Mouse (Mus musculus) neural tube, embryonic 14.5 days (tissue): ENCODE data around the gene Pogk. TPM values are rescaled to one million over a fixed set of nuclear protein-coding genes. Genes with fewer than 3 reads are reported as not detected.

Source experiments
- ATAC-seq: fragments of 200-750 bp; cut with Nextera tagmentation; 2 replicates; pipeline ENCODE4 v1.8.0; 2017; ENCODE audit warnings: low read depth, mild to moderate bottlenecking, moderate TSS enrichment, moderate library complexity
- H3K27ac ChIP-seq: fragments of 300-500 bp; sonication (generic); 2 replicates; pipeline ENCODE4 v1.5.1; 2014; ENCODE audit warnings: low read depth, mild to moderate bottlenecking, control low read depth, low read length, moderate library complexity, mixed read lengths
- H3K27me3 ChIP-seq: fragments of 300-500 bp; sonication (generic); 2 replicates; pipeline ENCODE4 v1.6.1; 2014; ENCODE audit warnings: low read length; ENCODE audit not compliant: control insufficient read depth, insufficient read depth
- H3K36me3 ChIP-seq: fragments of 300-500 bp; sonication (generic); 2 replicates; pipeline ENCODE4 v1.6.1; 2014; ENCODE audit warnings: low read length, mixed read lengths; ENCODE audit not compliant: control insufficient read depth, insufficient read depth
- H3K4me1 ChIP-seq: fragments of 300-500 bp; sonication (generic); 2 replicates; pipeline ENCODE4 v1.6.1; 2014; ENCODE audit warnings: low read length; ENCODE audit not compliant: control insufficient read depth, insufficient read depth
- H3K4me2 ChIP-seq: fragments of 300-500 bp; sonication (generic); 2 replicates; pipeline ENCODE4 v1.6.1; 2014; ENCODE audit warnings: mild to moderate bottlenecking, low read depth, low read length, control low read depth
- H3K4me3 ChIP-seq: fragments of 300-500 bp; sonication (generic); 2 replicates; pipeline ENCODE4 v1.5.1; 2014; ENCODE audit warnings: low read depth, low read length, control low read depth, mixed read lengths
- H3K9ac ChIP-seq: fragments of 300-500 bp; sonication (generic); replicated peaks from 2 replicates; pipeline ENCODE4 v1.6.1; 2014; ENCODE audit warnings: low read depth, mild to moderate bottlenecking, control low read depth, low read length, mixed read lengths
- H3K9me3 ChIP-seq: fragments of 300-500 bp; sonication (generic); 2 replicates; pipeline ENCODE4 v1.6.1; 2016; ENCODE audit warnings: low read length; ENCODE audit not compliant: control insufficient read depth
- WGBS: fragments of 180-500 bp; shearing (Covaris S2); extraction: QIAGEN DNeasy Blood & Tissue Kit; methylation state at CpG from one replicate; pipeline ENCODE4 v1.1.7; 2014; 5-methylcytosine and 5-hydroxymethylcytosine counted together
- polyA plus RNA-seq: library from polyadenylated mRNA; unstranded; fragments of >200 nt; fragmentation: Nextera tagmentation; extraction: Ambion mirVana; gene quantifications from 2 replicates; pipeline ENCODE4 v1.2.1, GENCODE M21; 2014

Gene Pogk
- polyA plus RNA-seq, 1 experiment from 2014 or later: 40.2 TPM

DNA sequence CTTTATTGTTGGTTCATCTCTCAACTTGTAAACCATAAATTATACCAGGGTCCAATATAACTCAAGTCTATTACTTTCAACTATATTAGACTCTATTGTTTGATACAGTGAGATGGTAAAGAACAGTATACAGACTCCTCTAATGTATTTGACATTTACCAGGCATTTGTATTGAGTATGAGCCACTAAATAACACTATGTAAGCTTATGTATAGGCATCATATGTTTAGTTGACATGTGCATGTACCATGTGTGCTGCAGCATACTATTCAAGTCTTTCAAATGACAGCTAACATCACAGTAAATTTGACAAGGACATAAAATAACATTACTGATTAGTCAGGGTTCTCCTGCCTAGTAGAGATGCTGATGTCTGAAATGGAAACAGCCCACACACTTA lies 46.5 kb downstream of the Pogk start:
- no peaks in the 10 kb centered on the region for H3K4me1 ChIP-seq
- H3K4me2 ChIP-seq: no peak overlapping the region
- no peaks in the 10 kb centered on the region for H3K9me3 ChIP-seq
- ATAC-seq: no peak
- no peaks in the 10 kb centered on the region for H3K36me3 ChIP-seq
- H3K27ac ChIP-seq: no peak overlapping the region
- no peak overlapping the region for H3K9ac ChIP-seq
- H3K4me3 ChIP-seq: no peak overlapping the region
- no peaks in the 10 kb centered on the region for H3K27me3 ChIP-seq

GRCm38 (mm10) chr1:166362659-166363058 lies 47.0 kb downstream of the Pogk start:
- H3K27ac ChIP-seq: no peak overlapping the region
- H3K27me3 ChIP-seq: no peaks in the 10 kb centered on the region
- no peaks in the 10 kb centered on the region for H3K4me1 ChIP-seq
- 80% methylated on average over 3 of the region's 3 CpGs for whole genome bisulfite sequencing
- no peaks in the 10 kb centered on the region for H3K9me3 ChIP-seq
- H3K4me2 ChIP-seq: no peak overlapping the region
- H3K9ac ChIP-seq: no peak overlapping the region
- no peaks in the 10 kb centered on the region for H3K36me3 ChIP-seq
- no peak for ATAC-seq
- no peak overlapping the region for H3K4me3 ChIP-seq

DNA sequence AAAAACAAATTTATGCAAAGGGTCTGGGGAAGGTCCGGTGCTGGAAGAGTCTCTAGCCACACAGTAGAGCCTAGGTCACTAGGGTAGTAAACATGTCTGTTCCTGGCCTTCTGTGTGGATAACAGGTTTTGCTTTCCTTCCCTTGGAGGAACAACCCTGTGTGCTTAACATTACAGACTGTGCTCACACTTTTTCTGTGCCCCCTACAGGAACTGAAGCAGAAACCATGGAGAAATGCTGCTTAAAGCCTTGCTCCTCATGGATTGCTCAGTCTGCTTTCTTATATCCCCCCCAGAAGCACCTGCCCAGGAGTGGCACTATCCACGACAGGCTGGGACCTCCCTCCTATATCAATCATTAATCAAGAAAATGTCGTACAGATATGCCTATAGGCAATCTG lies 47.8 kb downstream of the Pogk start:
- WGBS: 67% methylated on average over 3 of the region's 3 CpGs
- no peak overlapping the region for H3K4me2 ChIP-seq

DNA sequence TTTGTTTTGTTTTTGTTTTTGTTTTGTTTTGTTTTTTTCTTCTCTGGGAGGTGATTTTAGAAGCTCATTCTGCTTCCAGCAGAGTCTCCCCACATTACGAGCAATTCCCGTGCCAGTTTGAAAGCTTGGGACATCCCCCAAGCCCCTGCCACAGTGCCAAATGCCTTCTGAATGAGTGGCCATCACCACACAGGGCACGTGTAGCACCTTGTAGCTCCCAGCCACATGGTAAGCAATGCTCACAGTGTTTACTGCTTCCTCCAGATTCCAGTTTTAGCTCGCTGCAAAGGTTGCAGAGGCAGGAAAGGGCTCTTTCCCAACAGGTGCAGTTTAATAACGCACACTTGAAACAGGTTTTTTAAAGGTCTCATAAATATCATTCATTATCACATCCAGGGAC lies 48.8 kb downstream of the Pogk start:
- H3K9ac ChIP-seq: no peak overlapping the region
- no peaks in the 10 kb centered on the region for H3K36me3 ChIP-seq
- ATAC-seq: no peak
- 66% methylated on average over 5 of the region's 5 CpGs for WGBS
- no peaks in the 10 kb centered on the region for H3K27me3 ChIP-seq
- no peak overlapping the region for H3K27ac ChIP-seq
- no peak overlapping the region for H3K4me3 ChIP-seq
- no peaks in the 10 kb centered on the region for H3K9me3 ChIP-seq
- no peak overlapping the region for H3K4me2 ChIP-seq
- no peaks in the 10 kb centered on the region for H3K4me1 ChIP-seq

More for the DNA sequence above, 47.8 kb downstream of the Pogk start:
- no peaks in the 10 kb centered on the region for H3K9me3 ChIP-seq
- no peak overlapping the region for H3K27ac ChIP-seq
- H3K27me3 ChIP-seq: no peaks in the 10 kb centered on the region
- H3K4me3 ChIP-seq: no peak overlapping the region
- H3K36me3 ChIP-seq: no peaks in the 10 kb centered on the region
- no peak overlapping the region for H3K9ac ChIP-seq
- H3K4me1 ChIP-seq: no peaks in the 10 kb centered on the region
- no peak for ATAC-seq

DNA sequence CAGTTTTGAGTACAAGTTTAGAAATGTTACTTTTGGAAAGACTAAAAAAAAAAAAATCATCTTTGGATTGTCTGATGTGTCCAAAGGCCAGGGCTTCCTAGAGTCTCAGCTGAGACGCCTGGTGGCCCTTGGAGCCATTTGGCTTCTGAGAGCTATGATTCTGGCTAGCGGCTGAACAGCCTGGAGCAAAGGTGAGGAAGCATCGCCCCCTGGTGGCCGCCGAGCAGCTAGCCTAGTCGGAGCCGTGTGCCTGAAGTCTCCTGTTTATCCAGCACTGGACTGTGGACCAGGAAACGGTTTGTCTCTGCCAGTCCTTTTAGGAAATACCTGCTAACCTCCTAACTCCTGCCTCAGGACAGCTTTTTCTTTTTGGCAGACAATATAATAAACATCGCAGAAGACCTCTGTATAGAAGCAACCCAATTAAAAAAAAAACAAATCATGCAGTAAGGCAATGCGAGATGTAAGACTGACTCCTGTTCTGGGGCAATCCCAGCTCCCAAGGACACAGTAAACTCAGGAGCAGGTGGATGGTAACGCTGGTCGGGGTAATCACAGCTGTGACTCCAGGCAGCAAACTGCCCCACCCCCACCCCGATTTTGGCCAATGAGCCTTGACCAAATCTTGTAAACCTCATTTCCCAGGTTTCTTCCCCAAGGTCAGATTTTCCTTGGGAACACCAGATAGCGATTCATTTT lies 49.4 kb downstream of the Pogk start:
- Histone ChIP-seq H3K27me3 (no peaks in the 10 kb centered on the region), H3K4me3 (no peak overlapping the region), H3K9ac (no peak overlapping the region), H3K9me3 (no peaks in the 10 kb centered on the region), H3K4me1 (no peaks in the 10 kb centered on the region), H3K36me3 (no peaks in the 10 kb centered on the region), H3K4me2 (no peak overlapping the region), H3K27ac (no peak overlapping the region)
- ATAC-seq: peak; percentile 96
- 17% methylated on average over 14 of the region's 14 CpGs for WGBS

DNA sequence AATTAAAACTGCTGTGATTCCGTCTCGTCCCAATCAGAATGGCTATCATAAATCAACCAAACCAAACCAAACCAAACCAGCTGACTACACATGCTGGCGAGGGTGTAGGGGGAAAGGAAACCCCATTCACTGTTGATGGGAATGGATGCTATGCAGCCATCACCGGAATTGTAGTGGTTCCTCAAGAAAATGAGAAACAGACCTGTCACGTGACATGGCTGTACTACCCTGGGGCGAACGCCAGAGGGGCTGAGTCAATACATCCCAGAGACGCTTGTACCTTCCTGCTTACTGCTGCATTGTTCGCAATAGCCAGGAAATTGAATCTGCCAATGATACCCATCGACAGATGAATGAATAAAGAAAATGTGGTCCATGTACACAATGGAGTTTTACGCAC lies 59.9 kb downstream of the Pogk start:
- 76% methylated on average over 11 of the region's 11 CpGs for WGBS
- no peak overlapping the region for H3K27ac ChIP-seq
- no peak for ATAC-seq

GRCm38 (mm10) chr1:166349341-166349740 lies 60.3 kb downstream of the Pogk start:
- 70% methylated on average over 3 of the region's 3 CpGs for WGBS
- H3K9ac ChIP-seq: no peak overlapping the region
- no peaks in the 10 kb centered on the region for H3K27me3 ChIP-seq
- H3K9me3 ChIP-seq: no peaks in the 10 kb centered on the region
- ATAC-seq: no peak
- H3K4me2 ChIP-seq: no peak overlapping the region
- H3K36me3 ChIP-seq: no peaks in the 10 kb centered on the region
- peaks cover 3% of the 10 kb centered on the region for H3K4me1 ChIP-seq
- H3K27ac ChIP-seq: no peak overlapping the region
- no peak overlapping the region for H3K4me3 ChIP-seq

More for the DNA sequence above, 59.9 kb downstream of the Pogk start:
- H3K36me3 ChIP-seq: no peaks in the 10 kb centered on the region
- H3K4me2 ChIP-seq: no peak overlapping the region
- H3K4me1 ChIP-seq: no peaks in the 10 kb centered on the region
- H3K9ac ChIP-seq: no peak overlapping the region
- no peak overlapping the region for H3K4me3 ChIP-seq
- no peaks in the 10 kb centered on the region for H3K27me3 ChIP-seq
- H3K9me3 ChIP-seq: no peaks in the 10 kb centered on the region

DNA sequence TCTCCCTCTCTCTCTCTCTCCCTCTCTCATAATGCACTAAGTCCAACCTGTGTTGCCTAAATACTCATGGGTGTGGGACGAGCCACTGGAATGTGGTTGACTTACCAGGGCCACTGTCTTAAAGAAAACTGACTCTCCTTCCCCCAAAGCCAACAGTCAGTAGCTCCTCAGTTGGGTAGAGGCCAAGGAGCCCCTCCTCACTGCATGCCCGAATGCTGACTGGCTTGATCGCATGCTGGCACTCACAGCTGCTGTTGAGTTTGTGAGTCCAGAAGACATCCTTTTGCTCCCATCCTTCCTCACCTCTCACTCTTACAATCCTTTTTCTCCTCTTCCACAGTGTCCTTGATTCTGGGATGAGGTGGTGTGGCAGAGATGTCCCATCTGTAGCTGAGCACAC lies 62.8 kb downstream of the Pogk start:
- H3K36me3 ChIP-seq: no peaks in the 10 kb centered on the region
- H3K9ac ChIP-seq: no peak overlapping the region
- no peak for ATAC-seq
- no peak overlapping the region for H3K27ac ChIP-seq
- H3K4me2 ChIP-seq: no peak overlapping the region
- WGBS: 87% methylated on average over 3 of the region's 3 CpGs
- H3K9me3 ChIP-seq: no peaks in the 10 kb centered on the region
- peaks cover 6% of the 10 kb centered on the region for H3K4me1 ChIP-seq
- H3K27me3 ChIP-seq: no peaks in the 10 kb centered on the region
- no peak overlapping the region for H3K4me3 ChIP-seq

- ATAC-seq: no peak
- WGBS: 94% methylated on average over 6 of the region's 6 CpGs
Observed at GRCm38 (mm10) chr1:166345602-166346001, 64.1 kb downstream of the Pogk start.

More at GRCm38 (mm10) chr1:166345602-166346001, 64.1 kb downstream of the Pogk start:
- no peaks in the 10 kb centered on the region for H3K36me3 ChIP-seq
- no peak overlapping the region for H3K9ac ChIP-seq
- H3K27ac ChIP-seq: no peak overlapping the region
- no peak overlapping the region for H3K4me2 ChIP-seq
- no peaks in the 10 kb centered on the region for H3K27me3 ChIP-seq
- H3K4me3 ChIP-seq: no peak overlapping the region
- H3K9me3 ChIP-seq: no peaks in the 10 kb centered on the region
- peaks cover 6% of the 10 kb centered on the region for H3K4me1 ChIP-seq
